Mouse (Mus musculus) MEL (cell line): Measurements from ENCODE around the gene Arid3b.

Experiments used
- CHD1 ChIP-seq: IDR thresholded peaks from 2 replicates; pipeline ENCODE4 v1.6.1; 2012; ENCODE audit warnings: low read depth, mild to moderate bottlenecking, inconsistent platforms, low read length, improper control_type of control experiment
- CTCF ChIP-seq, 3 experiments: IDR thresholded peaks in 2 of 3; conservative IDR thresholded peaks in 1 of 3; 2 replicates each; pipeline ENCODE4 v1.5.1; 2011 to 2012; ENCODE audit warnings: low read length in 3 of 3, low read depth in 2 of 3, mild to moderate bottlenecking in 2 of 3, improper control_type of control experiment in 1 of 3, inconsistent platforms in 1 of 3, mixed read lengths in 1 of 3, moderate library complexity in 1 of 3; ENCODE audit not compliant: control insufficient read depth in 1 of 3, insufficient read depth in 1 of 3, poor library complexity in 1 of 3, severe bottlenecking in 1 of 3
- EP300 ChIP-seq, 2 experiments: IDR thresholded peaks; 2 replicates each; pipeline ENCODE4 v1.6.1; 2011; ENCODE audit warnings: improper control_type of control experiment in 2 of 2, low read length in 2 of 2, low read depth in 1 of 2, mild to moderate bottlenecking in 1 of 2
- GATA1 ChIP-seq: IDR thresholded peaks from 2 replicates; pipeline ENCODE4 v1.6.1; 2011; ENCODE audit warnings: low read depth, low read length, improper control_type of control experiment
- MAX ChIP-seq: IDR thresholded peaks from 2 replicates; pipeline ENCODE4 v1.6.1; 2011; ENCODE audit warnings: low read length, improper control_type of control experiment
- MYC ChIP-seq: IDR thresholded peaks from 2 replicates; pipeline ENCODE4 v1.6.1; 2011; ENCODE audit warnings: low read depth, mild to moderate bottlenecking, low read length, improper control_type of control experiment, moderate library complexity
- POLR2A ChIP-seq, 2 experiments: IDR thresholded peaks; 2 replicates each; pipeline ENCODE4 v1.6.1; 2011 to 2012; ENCODE audit warnings: low read length in 2 of 2, mild to moderate bottlenecking in 2 of 2, control low read depth in 1 of 2, improper control_type of control experiment in 1 of 2, low read depth in 1 of 2, moderate library complexity in 1 of 2; ENCODE audit not compliant: control insufficient read depth in 1 of 2, insufficient read depth in 1 of 2, poor library complexity in 1 of 2
- POLR2AphosphoS5 ChIP-seq: IDR thresholded peaks from 2 replicates; pipeline ENCODE4 v1.6.1; 2012; ENCODE audit warnings: low read depth, borderline replicate concordance, mild to moderate bottlenecking, inconsistent platforms, low read length, moderate library complexity, mixed read lengths
- TAL1 ChIP-seq: IDR thresholded peaks from 2 replicates; pipeline ENCODE4 v1.6.1; 2012; ENCODE audit warnings: mild to moderate bottlenecking, inconsistent platforms, low read length, moderate library complexity, mixed read lengths
- TBP ChIP-seq: IDR thresholded peaks from 2 replicates; pipeline ENCODE4 v1.8.0; 2011; ENCODE audit warnings: low read depth, low read length, improper control_type of control experiment
- UBTF ChIP-seq: IDR thresholded peaks from 2 replicates; pipeline ENCODE4 v1.6.1; 2012; ENCODE audit warnings: low read depth, mild to moderate bottlenecking, inconsistent platforms, low read length, improper control_type of control experiment, moderate library complexity, borderline replicate concordance; ENCODE audit not compliant: insufficient read depth
- ZKSCAN1 ChIP-seq: IDR thresholded peaks from 2 replicates; pipeline ENCODE4 v1.6.1; 2012; ENCODE audit warnings: low read depth, mild to moderate bottlenecking, inconsistent platforms, low read length, improper control_type of control experiment, moderate library complexity

- TF ChIP-seq CTCF (IDR thresholded peaks at IDR 0.05 in 2 of 3, conservative IDR thresholded peaks at IDR 0.05 in 1 of 3; ENCODE audit: control insufficient read depth in 1 of 3, insufficient read depth in 1 of 3, low read depth in 2 of 3, low read length in 3 of 3, poor library complexity in 1 of 3, severe bottlenecking in 1 of 3) (no peak), TBP (0 out of 2 replicates have a peak, but pooled peaks have one; percentile 10), EP300 (IDR thresholded peaks at IDR 0.05; ENCODE audit: low read depth in 1 of 2, low read length in 2 of 2) (peak in 1 of 2 experiments; percentile 18; a peak in 1 of 4 replicates), TAL1 (peak; percentile 77), CHD1 (no peak), ZKSCAN1 (no peak), MYC (no peak), POLR2A (IDR thresholded peaks at IDR 0.05; ENCODE audit: control insufficient read depth in 1 of 2, insufficient read depth in 1 of 2, low read depth in 1 of 2, low read length in 2 of 2, poor library complexity in 1 of 2) (0 out of 4 replicates have a peak, but pooled peaks of 1 of the 2 experiments have one; percentile 33), MAX (peak; percentile 42; the same call in 1 of the 2 replicates), UBTF (no peak), GATA1 (0 out of 2 replicates have a peak, but pooled peaks have one; percentile 23), POLR2AphosphoS5 (no peak)
Measured at GRCm38 (mm10) chr9:57800325-57800975, 36.1 kb downstream of the Arid3b start.
